Mouse (Mus musculus): ENCODE data around the gene Shisa2. TPM values are rescaled to one million over a fixed set of nuclear protein-coding genes. Genes with fewer than 3 reads are reported as not detected.

The Shisa2 gene
- polyA plus RNA-seq, 1 experiment from 2014 or later: 0.39 TPM

- no peak for ATAC-seq (ENCODE audit: low read depth)
- WGBS (ENCODE audit: insufficient replicate concordance): 55% methylated on average over 5 of the region's 5 CpGs
Observed at GRCm38 (mm10) chr14:59641856-59642255, 16.7 kb downstream of the Shisa2 start.

GRCm38 (mm10) chr14:59643582-59643981, 18.5 kb downstream of the Shisa2 start:
- Histone ChIP-seq H3K9me3 (replicated peaks; ENCODE audit: control insufficient read depth, low read length) (no peaks in the 10 kb centered on the region), H3K4me3 (ENCODE audit: low read depth, low read length) (no peak overlapping the region), H3K27ac (ENCODE audit: low read length) (no peak overlapping the region), H3K36me3 (ENCODE audit: control insufficient read depth, insufficient read depth) (no peaks in the 10 kb centered on the region), H3K27me3 (ENCODE audit: control insufficient read depth, insufficient read depth, low read depth, low read length) (no peaks in the 10 kb centered on the region), H3K4me1 (ENCODE audit: control insufficient read depth, low read depth, low read length) (no peaks in the 10 kb centered on the region), H3K9ac (ENCODE audit: low read depth, low read length) (no peak overlapping the region), H3K4me2 (ENCODE audit: low read depth, low read length) (no peak overlapping the region)
- WGBS (ENCODE audit: insufficient replicate concordance): 16% methylated on average over 12 of the region's 12 CpGs
- ATAC-seq (ENCODE audit: low read depth): no peak

More at GRCm38 (mm10) chr14:59641856-59642255, 16.7 kb downstream of the Shisa2 start:
- Histone ChIP-seq H3K4me2 (ENCODE audit: low read depth, low read length) (no peak overlapping the region), H3K4me1 (ENCODE audit: control insufficient read depth, low read depth, low read length) (no peaks in the 10 kb centered on the region), H3K9me3 (replicated peaks; ENCODE audit: control insufficient read depth, low read length) (no peaks in the 10 kb centered on the region), H3K36me3 (ENCODE audit: control insufficient read depth, insufficient read depth) (no peaks in the 10 kb centered on the region), H3K9ac (ENCODE audit: low read depth, low read length) (no peak overlapping the region), H3K27ac (ENCODE audit: low read length) (no peak overlapping the region), H3K27me3 (ENCODE audit: control insufficient read depth, insufficient read depth, low read depth, low read length) (no peaks in the 10 kb centered on the region), H3K4me3 (ENCODE audit: low read depth, low read length) (no peak overlapping the region)

GRCm38 (mm10) chr14:59644166-59644565, 19.1 kb downstream of the Shisa2 start:
- Histone ChIP-seq H3K4me1 (ENCODE audit: control insufficient read depth, low read depth, low read length) (no peaks in the 10 kb centered on the region), H3K9me3 (replicated peaks; ENCODE audit: control insufficient read depth, low read length) (no peaks in the 10 kb centered on the region), H3K9ac (ENCODE audit: low read depth, low read length) (no peak overlapping the region), H3K4me3 (ENCODE audit: low read depth, low read length) (no peak overlapping the region), H3K36me3 (ENCODE audit: control insufficient read depth, insufficient read depth) (no peaks in the 10 kb centered on the region), H3K27me3 (ENCODE audit: control insufficient read depth, insufficient read depth, low read depth, low read length) (no peaks in the 10 kb centered on the region), H3K27ac (ENCODE audit: low read length) (no peak overlapping the region), H3K4me2 (ENCODE audit: low read depth, low read length) (no peak overlapping the region)
- no peak for ATAC-seq (ENCODE audit: low read depth)
- 69% methylated on average over 1 of the region's 1 CpGs for WGBS (ENCODE audit: insufficient replicate concordance)

- Histone ChIP-seq H3K27ac (ENCODE audit: low read length) (no peak overlapping the region), H3K9ac (ENCODE audit: low read depth, low read length) (no peak overlapping the region), H3K27me3 (ENCODE audit: control insufficient read depth, insufficient read depth, low read depth, low read length) (no peaks in the 10 kb centered on the region), H3K4me2 (ENCODE audit: low read depth, low read length) (no peak overlapping the region), H3K4me3 (ENCODE audit: low read depth, low read length) (no peak overlapping the region), H3K36me3 (ENCODE audit: control insufficient read depth, insufficient read depth) (no peaks in the 10 kb centered on the region), H3K4me1 (ENCODE audit: control insufficient read depth, low read depth, low read length) (no peaks in the 10 kb centered on the region), H3K9me3 (replicated peaks; ENCODE audit: control insufficient read depth, low read length) (no peaks in the 10 kb centered on the region)
- WGBS (ENCODE audit: insufficient replicate concordance): 29% methylated on average over 3 of the region's 3 CpGs
- ATAC-seq (ENCODE audit: low read depth): no peak
Observed at GRCm38 (mm10) chr14:59644896-59645295, 19.8 kb downstream of the Shisa2 start.

GRCm38 (mm10) chr14:59646826-59647697, 22.0 kb downstream of the Shisa2 start:
- no peak for ATAC-seq (ENCODE audit: low read depth)
- Histone ChIP-seq H3K36me3 (ENCODE audit: control insufficient read depth, insufficient read depth) (no peaks in the 10 kb centered on the region), H3K9me3 (replicated peaks; ENCODE audit: control insufficient read depth, low read length) (no peaks in the 10 kb centered on the region), H3K27me3 (ENCODE audit: control insufficient read depth, insufficient read depth, low read depth, low read length) (no peaks in the 10 kb centered on the region), H3K4me2 (ENCODE audit: low read depth, low read length) (no peak overlapping the region), H3K9ac (ENCODE audit: low read depth, low read length) (no peak overlapping the region), H3K27ac (ENCODE audit: low read length) (no peak overlapping the region), H3K4me3 (ENCODE audit: low read depth, low read length) (no peak overlapping the region), H3K4me1 (ENCODE audit: control insufficient read depth, low read depth, low read length) (no peaks in the 10 kb centered on the region)
- WGBS (ENCODE audit: insufficient replicate concordance): 49% methylated on average over 16 of the region's 16 CpGs

- no peaks in the 10 kb centered on the region for H3K27me3 ChIP-seq (ENCODE audit: control insufficient read depth, insufficient read depth, low read depth, low read length)
- no peak overlapping the region for H3K27ac ChIP-seq (ENCODE audit: low read length)
- no peaks in the 10 kb centered on the region for H3K4me1 ChIP-seq (ENCODE audit: control insufficient read depth, low read depth, low read length)
- H3K36me3 ChIP-seq (ENCODE audit: control insufficient read depth, insufficient read depth): no peaks in the 10 kb centered on the region
- ATAC-seq (ENCODE audit: low read depth): no peak
- H3K9ac ChIP-seq (ENCODE audit: low read depth, low read length): no peak overlapping the region
- WGBS (ENCODE audit: insufficient replicate concordance): 70% methylated on average over 10 of the region's 10 CpGs
- no peaks in the 10 kb centered on the region for H3K9me3 ChIP-seq (replicated peaks; ENCODE audit: control insufficient read depth, low read length)
- no peak overlapping the region for H3K4me3 ChIP-seq (ENCODE audit: low read depth, low read length)
- no peak overlapping the region for H3K4me2 ChIP-seq (ENCODE audit: low read depth, low read length)
Observed at GRCm38 (mm10) chr14:59648611-59649010, 23.5 kb downstream of the Shisa2 start.

- no peak overlapping the region for H3K4me3 ChIP-seq (ENCODE audit: low read depth, low read length)
- H3K9me3 ChIP-seq (replicated peaks; ENCODE audit: control insufficient read depth, low read length): no peaks in the 10 kb centered on the region
- H3K27ac ChIP-seq (ENCODE audit: low read length): no peak overlapping the region
- H3K36me3 ChIP-seq (ENCODE audit: control insufficient read depth, insufficient read depth): no peaks in the 10 kb centered on the region
- 54% methylated on average over 6 of the region's 6 CpGs for WGBS (ENCODE audit: insufficient replicate concordance)
- no peaks in the 10 kb centered on the region for H3K27me3 ChIP-seq (ENCODE audit: control insufficient read depth, insufficient read depth, low read depth, low read length)
- H3K4me1 ChIP-seq (ENCODE audit: control insufficient read depth, low read depth, low read length): no peaks in the 10 kb centered on the region
- H3K4me2 ChIP-seq (ENCODE audit: low read depth, low read length): no peak overlapping the region
- H3K9ac ChIP-seq (ENCODE audit: low read depth, low read length): no peak overlapping the region
- ATAC-seq (ENCODE audit: low read depth): no peak
Observed at GRCm38 (mm10) chr14:59649337-59649736, 24.2 kb downstream of the Shisa2 start.

- Histone ChIP-seq H3K9me3 (replicated peaks; ENCODE audit: control insufficient read depth, low read length) (no peaks in the 10 kb centered on the region), H3K4me3 (ENCODE audit: low read depth, low read length) (no peak overlapping the region), H3K36me3 (ENCODE audit: control insufficient read depth, insufficient read depth) (no peaks in the 10 kb centered on the region), H3K27ac (ENCODE audit: low read length) (no peak overlapping the region), H3K9ac (ENCODE audit: low read depth, low read length) (no peak overlapping the region), H3K27me3 (ENCODE audit: control insufficient read depth, insufficient read depth, low read depth, low read length) (no peaks in the 10 kb centered on the region), H3K4me2 (ENCODE audit: low read depth, low read length) (no peak overlapping the region), H3K4me1 (ENCODE audit: control insufficient read depth, low read depth, low read length) (no peaks in the 10 kb centered on the region)
- WGBS (ENCODE audit: insufficient replicate concordance): 51% methylated on average over 6 of the region's 6 CpGs
- no peak for ATAC-seq (ENCODE audit: low read depth)
Observed at GRCm38 (mm10) chr14:59656591-59656990, 31.5 kb downstream of the Shisa2 start.

GRCm38 (mm10) chr14:59657098-59657497, 32.0 kb downstream of the Shisa2 start:
- Histone ChIP-seq H3K27me3 (ENCODE audit: control insufficient read depth, insufficient read depth, low read depth, low read length) (no peaks in the 10 kb centered on the region), H3K9me3 (replicated peaks; ENCODE audit: control insufficient read depth, low read length) (no peaks in the 10 kb centered on the region), H3K4me1 (ENCODE audit: control insufficient read depth, low read depth, low read length) (no peaks in the 10 kb centered on the region), H3K4me2 (ENCODE audit: low read depth, low read length) (no peak overlapping the region), H3K4me3 (ENCODE audit: low read depth, low read length) (no peak overlapping the region), H3K36me3 (ENCODE audit: control insufficient read depth, insufficient read depth) (no peaks in the 10 kb centered on the region), H3K27ac (ENCODE audit: low read length) (no peak overlapping the region), H3K9ac (ENCODE audit: low read depth, low read length) (no peak overlapping the region)
- WGBS (ENCODE audit: insufficient replicate concordance): 68% methylated on average over 1 of the region's 1 CpGs
- no peak for ATAC-seq (ENCODE audit: low read depth)

Data from liver, embryonic 16.5 days (tissue).